Mouse (Mus musculus) CH12.LX (cell line): Measurements from ENCODE around the gene Mgat5. TPM values are rescaled to one million over a fixed set of nuclear protein-coding genes. Genes with fewer than 3 reads are reported as not detected.

Experiments used
- DNase-seq: peaks from one replicate; pipeline ENCODE4 v3.0.0-alpha.2; 2013; ENCODE audit errors: extremely low read depth
- H3K27ac ChIP-seq: 2 replicates; pipeline ENCODE4 v1.5.1; 2012; ENCODE audit warnings: low read depth, mild to moderate bottlenecking, control low read depth, moderate library complexity; ENCODE audit not compliant: insufficient read depth
- H3K27me3 ChIP-seq: replicated peaks from 2 replicates; pipeline ENCODE3; 2012; ENCODE audit warnings: inconsistent platforms
- H3K36me3 ChIP-seq, 2 experiments: replicated peaks in 1 of 2; 2 replicates each; pipeline versions ENCODE3 to v1.6.1; 2012; ENCODE audit warnings: inconsistent platforms in 1 of 2, low read length in 1 of 2, mild to moderate bottlenecking in 1 of 2, mixed read lengths in 1 of 2, moderate library complexity in 1 of 2; ENCODE audit not compliant: control insufficient read depth in 1 of 2, insufficient read depth in 1 of 2
- H3K4me1 ChIP-seq, 2 experiments: 2 replicates each; pipeline ENCODE4 v1.6.1; 2012; ENCODE audit warnings: inconsistent platforms in 1 of 2, moderate library complexity in 1 of 2; ENCODE audit not compliant: insufficient read depth in 2 of 2, control insufficient read depth in 1 of 2
- H3K4me2 ChIP-seq: 2 replicates; pipeline ENCODE4 v1.6.1; 2012; ENCODE audit warnings: low read depth, mild to moderate bottlenecking, control low read depth; ENCODE audit not compliant: poor library complexity, insufficient read depth, severe bottlenecking
- H3K4me3 ChIP-seq, 3 experiments: fragments of 150-350 bp in 1 of 3; sonication (generic) in 1 of 3; replicated peaks in 1 of 3; 2 replicates each; pipeline versions ENCODE3 to v1.5.1; 2011 to 2012; ENCODE audit warnings: low read depth in 2 of 3, low read length in 2 of 3, mild to moderate bottlenecking in 2 of 3, moderate library complexity in 2 of 3, control low read depth in 1 of 3, improper control_type of control experiment in 1 of 3, inconsistent platforms in 1 of 3, mixed read lengths in 1 of 3; ENCODE audit not compliant: poor library complexity in 1 of 3
- H3K79me2 ChIP-seq: replicated peaks from 2 replicates; pipeline ENCODE4 v1.6.1; 2012; ENCODE audit warnings: mild to moderate bottlenecking, moderate library complexity; ENCODE audit not compliant: control insufficient read depth, poor library complexity, insufficient read depth, severe bottlenecking; ENCODE audit errors: extremely low read depth
- H3K9ac ChIP-seq: 2 replicates; pipeline ENCODE4 v1.6.1; 2012; ENCODE audit warnings: low read depth, mild to moderate bottlenecking, control low read depth, moderate library complexity; ENCODE audit not compliant: insufficient read depth
- H3K9me3 ChIP-seq: replicated peaks from 2 replicates; pipeline ENCODE3; 2012; ENCODE audit warnings: low read length, inconsistent platforms, mixed read lengths
- BHLHE40 ChIP-seq: IDR thresholded peaks from 2 replicates; pipeline ENCODE4 v1.6.1; 2011; ENCODE audit warnings: mild to moderate bottlenecking, low read depth, low read length, improper control_type of control experiment
- CHD2 ChIP-seq: IDR thresholded peaks from 2 replicates; pipeline ENCODE4 v1.6.1; 2011; ENCODE audit warnings: low read length, improper control_type of control experiment
- E2F4 ChIP-seq: IDR thresholded peaks from 2 replicates; pipeline ENCODE4 v1.6.1; 2011; ENCODE audit warnings: low read depth, low read length, improper control_type of control experiment; ENCODE audit not compliant: insufficient replicate concordance
- ETS1 ChIP-seq: conservative IDR thresholded peaks from 2 replicates; pipeline ENCODE4 v1.6.1; 2012; ENCODE audit warnings: low read depth, mild to moderate bottlenecking, inconsistent platforms, low read length, improper control_type of control experiment, moderate library complexity
- GABPA ChIP-seq: IDR thresholded peaks from 2 replicates; pipeline ENCODE4 v1.6.1; 2012; ENCODE audit warnings: low read depth, low read length, improper control_type of control experiment, inconsistent platforms; ENCODE audit not compliant: insufficient replicate concordance
- HCFC1 ChIP-seq: IDR thresholded peaks from 2 replicates; pipeline ENCODE4 v1.6.1; 2012; ENCODE audit warnings: low read depth, mild to moderate bottlenecking, inconsistent platforms, low read length, improper control_type of control experiment
- JUN ChIP-seq: IDR thresholded peaks from 2 replicates; pipeline ENCODE4 v1.6.1; 2011; ENCODE audit warnings: low read depth, mild to moderate bottlenecking, low read length, improper control_type of control experiment, moderate library complexity; ENCODE audit not compliant: insufficient read depth
- JUND ChIP-seq: conservative IDR thresholded peaks from 2 replicates; pipeline ENCODE4 v1.6.1; 2011; ENCODE audit warnings: low read depth, low read length, improper control_type of control experiment
- MAFK ChIP-seq: IDR thresholded peaks from 2 replicates; pipeline ENCODE4 v1.6.1; 2011; ENCODE audit warnings: low read length, improper control_type of control experiment; ENCODE audit not compliant: insufficient replicate concordance
- MAZ ChIP-seq: IDR thresholded peaks from 2 replicates; pipeline ENCODE4 v1.6.1; 2012; ENCODE audit warnings: low read depth, mild to moderate bottlenecking, inconsistent platforms, low read length, improper control_type of control experiment, moderate library complexity
- MXI1 ChIP-seq: IDR thresholded peaks from 2 replicates; pipeline ENCODE4 v1.6.1; 2011; ENCODE audit warnings: mild to moderate bottlenecking, low read depth, low read length, improper control_type of control experiment
- MYC ChIP-seq: IDR thresholded peaks from 2 replicates; pipeline ENCODE4 v1.6.1; 2011; ENCODE audit warnings: low read depth, mild to moderate bottlenecking, improper control_type of control experiment, low read length
- RAD21 ChIP-seq: IDR thresholded peaks from 2 replicates; pipeline ENCODE4 v1.6.1; 2011; ENCODE audit warnings: low read depth, mild to moderate bottlenecking, low read length, improper control_type of control experiment, moderate library complexity
- RCOR1 ChIP-seq: conservative IDR thresholded peaks from 2 replicates; pipeline ENCODE4 v1.6.1; 2012; ENCODE audit warnings: low read depth, mild to moderate bottlenecking, inconsistent platforms, low read length, improper control_type of control experiment
- SIN3A ChIP-seq: IDR thresholded peaks from 2 replicates; pipeline ENCODE4 v1.6.1; 2012; ENCODE audit warnings: low read length, improper control_type of control experiment, inconsistent platforms
- SMC3 ChIP-seq: IDR thresholded peaks from 2 replicates; pipeline ENCODE4 v1.6.1; 2011; ENCODE audit warnings: low read depth, low read length, improper control_type of control experiment
- TBP ChIP-seq: conservative IDR thresholded peaks from 2 replicates; pipeline ENCODE4 v1.6.1; 2011; ENCODE audit warnings: low read depth, low read length, improper control_type of control experiment
- UBTF ChIP-seq: IDR thresholded peaks from 2 replicates; pipeline ENCODE4 v1.6.1; 2012; ENCODE audit warnings: low read depth, mild to moderate bottlenecking, inconsistent platforms, low read length, improper control_type of control experiment, moderate library complexity
- ZMIZ1 ChIP-seq: IDR thresholded peaks from 2 replicates; pipeline ENCODE4 v1.6.1; 2012; ENCODE audit warnings: low read depth, mild to moderate bottlenecking, inconsistent platforms, low read length, improper control_type of control experiment
- dilution Hi-C: fragments of 300-500 bp; cut with MboI; formaldehyde crosslinking; loops from 2 replicates; pipeline ENCODE4 v1.14.3; 2020; ENCODE audit warnings: low sequenced_read_pairs; ENCODE audit not compliant: extremely low pct_unique_long_range_greater_than_20kb, extremely low pct_ligation_motif_present
- in situ Hi-C: fragments of 300-500 bp; cut with MboI; formaldehyde crosslinking; loops from 3 replicates; pipeline ENCODE4 v1.14.3; 2019; ENCODE audit warnings: low sequenced_read_pairs, low pct_ligation_motif_present, low pct_unique_long_range_greater_than_20kb, mixed read lengths
- polyA plus RNA-seq: library from polyadenylated mRNA; unstranded; fragments of >175 nt; gene quantifications from 2 replicates; pipeline ENCODE4 v1.2.1, GENCODE M21; 2012; ENCODE audit warnings: low read depth; ENCODE audit not compliant: insufficient read length
- total RNA-seq, 2 experiments: library from RNA; depleted of rRNA; stranded (reverse); fragments of 300-350 nt in 1 of 2; fragments of >200 nt in 1 of 2; gene quantifications; 2 replicates each; pipeline ENCODE4 v1.2.3; 2012 to 2014

Gene Mgat5
- total and polyA plus RNA-seq, 3 experiments = 5.9 to 8.8 (median 6.6) TPM

DNA sequence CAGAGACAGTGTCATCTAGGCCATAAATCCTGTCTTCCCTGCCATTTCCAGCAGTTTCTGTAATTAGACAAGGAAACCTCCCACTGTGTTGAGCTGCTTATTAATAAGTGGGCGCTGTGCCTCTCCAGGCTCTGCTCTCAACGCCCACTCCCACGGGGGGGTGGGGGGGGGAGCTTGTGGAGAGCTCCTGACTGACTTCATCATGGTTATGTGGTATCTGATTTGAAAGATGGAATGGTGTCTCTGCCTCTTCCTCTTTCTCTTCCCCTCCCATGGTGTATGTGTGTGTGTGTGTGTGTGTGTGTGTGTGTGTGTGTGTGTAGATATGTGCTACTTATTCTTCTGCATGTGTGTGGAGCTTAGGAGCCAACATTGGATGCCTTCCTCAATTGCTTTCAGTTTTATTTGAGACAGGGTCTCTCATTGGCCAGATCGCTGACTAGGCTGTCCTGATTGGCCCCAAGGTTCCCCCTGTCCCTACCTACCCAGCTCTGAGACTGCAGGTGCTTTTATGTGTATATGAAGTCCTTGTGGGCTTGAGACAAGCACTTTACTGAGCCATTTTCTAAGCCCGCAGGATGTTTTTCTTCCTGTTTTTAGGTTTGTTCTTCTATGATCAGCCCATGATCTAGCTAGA lies 117.5 kb downstream of the Mgat5 start:
- Histone ChIP-seq H3K4me2 (no peak overlapping the region), H3K4me1 (peaks cover 0 to 16% of the 10 kb centered on the region in 2 experiments; a peak in 2 of 4 replicates), H3K9ac (no peak overlapping the region), H3K9me3 (peaks cover 6% of the 10 kb centered on the region), H3K27me3 (no peaks in the 10 kb centered on the region), H3K36me3 (peaks cover 2 to 67% of the 10 kb centered on the region in 2 experiments), H3K4me3 (no peak overlapping the region), H3K27ac (no peak overlapping the region), H3K79me2 (no peaks in the 10 kb centered on the region)
- dilution Hi-C loops (no loop called here), in situ Hi-C loops (no loop called here)
- DNase-seq = no peak
- TF ChIP-seq JUND = no peak
- TF ChIP-seq RCOR1 = no peak
- no peak for TF ChIP-seq JUN
- TF ChIP-seq MAFK = no peak
- TF ChIP-seq MXI1 = no peak
- no peak for TF ChIP-seq UBTF
- no peak for TF ChIP-seq MYC
- TF ChIP-seq BHLHE40 = no peak
- TF ChIP-seq SMC3 = no peak
- no peak for TF ChIP-seq E2F4
- no peak for TF ChIP-seq HCFC1
- TF ChIP-seq GABPA = no peak
- TF ChIP-seq RAD21 = no peak
- TF ChIP-seq TBP = no peak
- TF ChIP-seq CHD2 = no peak
- TF ChIP-seq ETS1 = no peak

DNA sequence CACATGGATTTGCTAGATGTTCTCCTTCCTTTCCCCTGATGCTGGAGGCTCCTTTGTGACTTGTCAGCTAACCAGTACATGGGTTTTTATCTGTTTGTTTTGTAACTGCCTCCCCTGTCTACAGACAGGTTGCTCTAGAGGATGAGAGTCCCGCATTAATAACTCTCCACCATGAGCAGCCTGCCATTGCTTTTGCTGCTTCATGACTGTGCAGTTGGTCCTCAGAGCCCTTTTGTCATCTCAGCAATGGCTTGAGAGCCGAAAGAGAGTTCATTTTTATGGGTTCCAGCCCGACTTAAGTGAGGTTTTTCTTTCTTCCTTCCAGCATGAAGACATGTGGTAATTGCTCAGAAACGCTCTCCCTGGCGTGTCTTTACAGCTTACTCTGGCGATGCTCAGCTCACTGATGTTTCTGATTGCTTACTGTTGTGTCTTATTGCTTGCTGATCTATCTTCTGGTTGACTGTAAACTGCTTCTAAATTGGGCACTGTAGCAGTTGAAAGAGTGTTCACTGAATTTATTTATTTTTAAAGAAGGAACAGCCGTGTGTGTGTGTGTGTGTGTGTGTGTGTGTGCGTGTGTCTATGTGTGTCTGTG lies 120.9 kb downstream of the Mgat5 start:
- TF ChIP-seq MAZ (no peak), TBP (no peak), MXI1 (no peak), MAFK (no peak), ZMIZ1 (no peak), SMC3 (no peak), SIN3A (no peak)
- TF ChIP-seq, all 38 proteins: peak for 0
- no peak overlapping the region for H3K9ac ChIP-seq
- H3K4me3 ChIP-seq = no peak overlapping the region
- H3K36me3 ChIP-seq = peaks cover 0 to 69% of the 10 kb centered on the region in 2 experiments
- H3K79me2 ChIP-seq = no peaks in the 10 kb centered on the region
- dilution Hi-C loops = no loop called here
- DNase-seq = no peak
- H3K9me3 ChIP-seq = peaks cover 6% of the 10 kb centered on the region
- peaks cover 0 to 11% of the 10 kb centered on the region in 2 experiments; a peak in 2 of 4 replicates for H3K4me1 ChIP-seq
- no peaks in the 10 kb centered on the region for H3K27me3 ChIP-seq
- H3K4me2 ChIP-seq = no peak overlapping the region
- in situ Hi-C loops = no loop called here
- H3K27ac ChIP-seq = no peak overlapping the region
